Mouse (Mus musculus): ENCODE results near the gene Prrg3. TPM values are rescaled to one million over a fixed set of nuclear protein-coding genes. Genes with fewer than 3 reads are reported as not detected.

Gene Prrg3
- total and polyA plus RNA-seq, 3 experiments = 0.05 TPM; not detected in 2

GRCm38 (mm10) chrX:71991549-71991948, 29.1 kb downstream of the Prrg3 start, which contains the start of gene Cnga2:
Gene Cnga2 (plus strand): TSS chrX:71991849.
- Histone ChIP-seq H3K27me3 (ENCODE audit: insufficient read depth, low read length) (no peaks in the 10 kb centered on the region), H3K4me3 (ENCODE audit: low read depth, low read length) (no peak within 1 kb of the TSS), H3K9me3 (replicated peaks) (no peaks in the 10 kb centered on the region), H3K36me3 (replicated peaks) (no peaks in the 10 kb centered on the region), H3K4me1 (ENCODE audit: insufficient read depth, low read depth, low read length) (no peaks in the 10 kb centered on the region)
- ATAC-seq (ENCODE audit: extremely low read depth, insufficient number of reproducible peaks, low FRiP score, poor library complexity, severe bottlenecking) (no peak), DNase-seq (ENCODE audit: low spot score) (no peak)
- TF ChIP-seq GATA1 (IDR thresholded peaks at IDR 0.05; ENCODE audit: borderline replicate concordance, low read length) (no peak), CTCF (IDR thresholded peaks at IDR 0.05; ENCODE audit: low read depth, low read length) (no peak), POLR2AphosphoS5 (IDR thresholded peaks at IDR 0.05; ENCODE audit: insufficient replicate concordance, low read depth, low read length) (no peak), GATA2 (IDR thresholded peaks at IDR 0.05; ENCODE audit: borderline replicate concordance, low read depth, low read length) (no peak), TAL1 (conservative IDR thresholded peaks at IDR 0.05; ENCODE audit: low read depth, low read length) (no peak)

DNA sequence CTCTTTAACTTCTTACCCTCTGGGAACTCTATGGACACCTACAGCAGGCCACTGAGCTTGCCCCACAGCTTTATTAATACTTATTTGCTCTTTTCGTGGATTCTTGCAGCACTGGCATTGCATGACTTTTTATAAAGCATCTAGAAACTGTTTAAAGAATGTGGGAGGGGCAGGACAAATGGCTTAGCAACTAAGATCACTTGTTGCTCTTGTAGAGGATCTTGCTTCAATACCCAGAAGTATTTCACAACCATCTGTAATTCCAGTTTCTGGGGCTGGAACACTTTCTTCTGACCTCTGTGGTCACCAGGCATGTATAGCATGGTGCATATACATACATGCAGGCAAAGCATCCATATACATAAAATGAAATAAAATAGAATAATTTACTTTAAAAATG, 33.5 kb downstream of the Prrg3 start:
- H3K9me3 ChIP-seq (replicated peaks) = no peaks in the 10 kb centered on the region
- TF ChIP-seq GATA1 (IDR thresholded peaks at IDR 0.05; ENCODE audit: borderline replicate concordance, low read length) (no peak), TAL1 (conservative IDR thresholded peaks at IDR 0.05; ENCODE audit: low read depth, low read length) (no peak), GATA2 (IDR thresholded peaks at IDR 0.05; ENCODE audit: borderline replicate concordance, low read depth, low read length) (no peak)
- no peak overlapping the region for H3K4me3 ChIP-seq (ENCODE audit: low read depth, low read length)
- H3K4me1 ChIP-seq (ENCODE audit: insufficient read depth, low read depth, low read length) = no peaks in the 10 kb centered on the region
- DNase-seq (ENCODE audit: low spot score) (no peak), ATAC-seq (ENCODE audit: extremely low read depth, insufficient number of reproducible peaks, low FRiP score, poor library complexity, severe bottlenecking) (no peak)
- H3K27me3 ChIP-seq (ENCODE audit: insufficient read depth, low read length) = no peaks in the 10 kb centered on the region
- H3K36me3 ChIP-seq (replicated peaks) = no peaks in the 10 kb centered on the region

GRCm38 (mm10) chrX:72009930-72010329, 47.5 kb downstream of the Prrg3 start:
- Histone ChIP-seq H3K9me3 (replicated peaks) (no peaks in the 10 kb centered on the region), H3K4me1 (ENCODE audit: insufficient read depth, low read depth, low read length) (no peaks in the 10 kb centered on the region), H3K27me3 (ENCODE audit: insufficient read depth, low read length) (no peaks in the 10 kb centered on the region), H3K4me3 (ENCODE audit: low read depth, low read length) (no peak overlapping the region), H3K36me3 (replicated peaks) (no peaks in the 10 kb centered on the region)
- ATAC-seq (ENCODE audit: extremely low read depth, insufficient number of reproducible peaks, low FRiP score, poor library complexity, severe bottlenecking) = no peak
- TF ChIP-seq POLR2AphosphoS5 (IDR thresholded peaks at IDR 0.05; ENCODE audit: insufficient replicate concordance, low read depth, low read length) (no peak), GATA1 (IDR thresholded peaks at IDR 0.05; ENCODE audit: borderline replicate concordance, low read length) (no peak), CTCF (IDR thresholded peaks at IDR 0.05; ENCODE audit: low read depth, low read length) (no peak), GATA2 (IDR thresholded peaks at IDR 0.05; ENCODE audit: borderline replicate concordance, low read depth, low read length) (no peak), TAL1 (conservative IDR thresholded peaks at IDR 0.05; ENCODE audit: low read depth, low read length) (no peak)
- no peak for DNase-seq (ENCODE audit: low spot score)

- no peak for TF ChIP-seq GATA2 (IDR thresholded peaks at IDR 0.05; ENCODE audit: borderline replicate concordance, low read depth, low read length)
- TF ChIP-seq CTCF (IDR thresholded peaks at IDR 0.05; ENCODE audit: low read depth, low read length) = no peak
- TF ChIP-seq POLR2AphosphoS5 (IDR thresholded peaks at IDR 0.05; ENCODE audit: insufficient replicate concordance, low read depth, low read length) = no peak
- no peak for TF ChIP-seq GATA1 (IDR thresholded peaks at IDR 0.05; ENCODE audit: borderline replicate concordance, low read length)
- no peak for TF ChIP-seq TAL1 (conservative IDR thresholded peaks at IDR 0.05; ENCODE audit: low read depth, low read length)
Measured at GRCm38 (mm10) chrX:72012236-72012635, 49.8 kb downstream of the Prrg3 start.

GRCm38 (mm10) chrX:72012804-72013203, 50.4 kb downstream of the Prrg3 start:
- ATAC-seq (ENCODE audit: extremely low read depth, insufficient number of reproducible peaks, low FRiP score, poor library complexity, severe bottlenecking) = no peak
- no peaks in the 10 kb centered on the region for H3K27me3 ChIP-seq (ENCODE audit: insufficient read depth, low read length)

More at GRCm38 (mm10) chrX:72012236-72012635, 49.8 kb downstream of the Prrg3 start:
- ATAC-seq (ENCODE audit: extremely low read depth, insufficient number of reproducible peaks, low FRiP score, poor library complexity, severe bottlenecking) = no peak
- H3K36me3 ChIP-seq (replicated peaks) = no peaks in the 10 kb centered on the region
- H3K4me3 ChIP-seq (ENCODE audit: low read depth, low read length) = no peak overlapping the region
- H3K9me3 ChIP-seq (replicated peaks) = no peaks in the 10 kb centered on the region
- no peaks in the 10 kb centered on the region for H3K27me3 ChIP-seq (ENCODE audit: insufficient read depth, low read length)
- H3K4me1 ChIP-seq (ENCODE audit: insufficient read depth, low read depth, low read length) = no peaks in the 10 kb centered on the region
- no peak for DNase-seq (ENCODE audit: low spot score)

GRCm38 (mm10) chrX:72022241-72022640, 59.8 kb downstream of the Prrg3 start:
- no peaks in the 10 kb centered on the region for H3K9me3 ChIP-seq (replicated peaks)
- no peaks in the 10 kb centered on the region for H3K36me3 ChIP-seq (replicated peaks)
- ATAC-seq (ENCODE audit: extremely low read depth, insufficient number of reproducible peaks, low FRiP score, poor library complexity, severe bottlenecking) = no peak
- H3K4me1 ChIP-seq (ENCODE audit: insufficient read depth, low read depth, low read length) = no peaks in the 10 kb centered on the region
- no peak overlapping the region for H3K4me3 ChIP-seq (ENCODE audit: low read depth, low read length)
- DNase-seq (ENCODE audit: low spot score) = no peak
- H3K27me3 ChIP-seq (ENCODE audit: insufficient read depth, low read length) = no peaks in the 10 kb centered on the region
- no peak for TF ChIP-seq GATA2 (IDR thresholded peaks at IDR 0.05; ENCODE audit: borderline replicate concordance, low read depth, low read length)
- TF ChIP-seq GATA1 (IDR thresholded peaks at IDR 0.05; ENCODE audit: borderline replicate concordance, low read length) = no peak
- no peak for TF ChIP-seq TAL1 (conservative IDR thresholded peaks at IDR 0.05; ENCODE audit: low read depth, low read length)
- TF ChIP-seq CTCF (IDR thresholded peaks at IDR 0.05; ENCODE audit: low read depth, low read length) = no peak
- no peak for TF ChIP-seq POLR2AphosphoS5 (IDR thresholded peaks at IDR 0.05; ENCODE audit: insufficient replicate concordance, low read depth, low read length)

More at GRCm38 (mm10) chrX:72012804-72013203, 50.4 kb downstream of the Prrg3 start:
- no peaks in the 10 kb centered on the region for H3K4me1 ChIP-seq (ENCODE audit: insufficient read depth, low read depth, low read length)
- no peaks in the 10 kb centered on the region for H3K9me3 ChIP-seq (replicated peaks)
- TF ChIP-seq POLR2AphosphoS5 (IDR thresholded peaks at IDR 0.05; ENCODE audit: insufficient replicate concordance, low read depth, low read length) (no peak), TAL1 (conservative IDR thresholded peaks at IDR 0.05; ENCODE audit: low read depth, low read length) (no peak), CTCF (IDR thresholded peaks at IDR 0.05; ENCODE audit: low read depth, low read length) (no peak), GATA1 (IDR thresholded peaks at IDR 0.05; ENCODE audit: borderline replicate concordance, low read length) (no peak), GATA2 (IDR thresholded peaks at IDR 0.05; ENCODE audit: borderline replicate concordance, low read depth, low read length) (no peak)
- H3K4me3 ChIP-seq (ENCODE audit: low read depth, low read length) = no peak overlapping the region
- H3K36me3 ChIP-seq (replicated peaks) = no peaks in the 10 kb centered on the region
- DNase-seq (ENCODE audit: low spot score) = no peak

Other genes starting within 250 kb of the Prrg3 start
- 51.1 and 68.1 TPM in 2 replicates for gene Vma21, start 146.7 kb upstream of the Prrg3 start, total RNA-seq (2014; fragmentation: Nextera tagmentation)
- gene Vma21, start 146.7 kb upstream of the Prrg3 start, total RNA-seq (2017) = 13.7 and 16.7 TPM in 2 replicates
- 3.9 and 9.8 TPM in 2 replicates for gene Vma21, start 146.7 kb upstream of the Prrg3 start, polyA plus RNA-seq (2012)
- gene Gm1141, start 41.6 kb upstream of the Prrg3 start, total RNA-seq (2014; fragmentation: Nextera tagmentation) = not detected in 2 replicates
- gene Gm1141, start 41.6 kb upstream of the Prrg3 start, total RNA-seq (2017) = 0.49 TPM in 1 of 2 replicates, not detected in the other
- not detected in 2 replicates for gene Gm1141, start 41.6 kb upstream of the Prrg3 start, polyA plus RNA-seq (2012)
- not detected in 2 replicates for gene Fate1, start 10.4 kb downstream of the Prrg3 start, total RNA-seq (2014; fragmentation: Nextera tagmentation)
- gene Fate1, start 10.4 kb downstream of the Prrg3 start, total RNA-seq (2017) = not detected in 2 replicates
- not detected in 2 replicates for gene Fate1, start 10.4 kb downstream of the Prrg3 start, polyA plus RNA-seq (2012)
- not detected in 2 replicates for gene Cnga2, start 29.2 kb downstream of the Prrg3 start, total RNA-seq (2014; fragmentation: Nextera tagmentation)
- gene Cnga2, start 29.2 kb downstream of the Prrg3 start, total RNA-seq (2017) = 0.11 TPM in 1 of 2 replicates, not detected in the other
- not detected in 2 replicates for gene Cnga2, start 29.2 kb downstream of the Prrg3 start, polyA plus RNA-seq (2012)